Mouse (Mus musculus) lung, postnatal 14 days (tissue): Measurements from ENCODE around the gene Etfa.

Experiments used
- DNase-seq: peaks from one replicate; pipeline ENCODE4 v3.0.0; 2021

The Etfa gene

GRCm38 (mm10) chr9:55512027-55512543 is at the start of gene Etfa:
Gene Etfa, minus strand, starts transcription at chr9:55512243.
- peak; percentile 95 for DNase-seq

GRCm38 (mm10) chr9:55560960-55561359 is 48.9 kb upstream of the Etfa start:
- DNase-seq, result no peak

DNA sequence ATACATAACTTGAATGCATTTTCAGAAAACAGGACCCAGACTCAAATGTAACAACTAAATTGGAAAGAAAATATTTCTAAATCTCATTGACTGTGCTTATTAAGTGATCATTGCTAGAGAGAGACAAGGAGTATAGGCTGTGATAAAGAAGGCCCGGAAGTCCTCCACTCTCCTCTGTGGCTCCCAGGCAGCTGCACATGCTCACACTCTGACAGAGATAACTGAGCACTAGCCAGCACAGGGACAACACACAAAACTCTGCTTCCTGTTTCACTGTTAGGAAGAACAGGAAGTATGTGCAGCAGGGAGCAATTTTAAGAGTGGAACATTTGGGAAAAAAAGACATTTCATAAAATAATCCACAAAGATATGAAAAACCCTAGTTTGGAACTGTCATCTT is 42.9 kb upstream of the Etfa start:
- no peak for DNase-seq

- no peak for DNase-seq
Measured at GRCm38 (mm10) chr9:55549302-55549890, 37.4 kb upstream of the Etfa start.

GRCm38 (mm10) chr9:55548871-55549270 is 36.8 kb upstream of the Etfa start:
- no peak for DNase-seq

DNA sequence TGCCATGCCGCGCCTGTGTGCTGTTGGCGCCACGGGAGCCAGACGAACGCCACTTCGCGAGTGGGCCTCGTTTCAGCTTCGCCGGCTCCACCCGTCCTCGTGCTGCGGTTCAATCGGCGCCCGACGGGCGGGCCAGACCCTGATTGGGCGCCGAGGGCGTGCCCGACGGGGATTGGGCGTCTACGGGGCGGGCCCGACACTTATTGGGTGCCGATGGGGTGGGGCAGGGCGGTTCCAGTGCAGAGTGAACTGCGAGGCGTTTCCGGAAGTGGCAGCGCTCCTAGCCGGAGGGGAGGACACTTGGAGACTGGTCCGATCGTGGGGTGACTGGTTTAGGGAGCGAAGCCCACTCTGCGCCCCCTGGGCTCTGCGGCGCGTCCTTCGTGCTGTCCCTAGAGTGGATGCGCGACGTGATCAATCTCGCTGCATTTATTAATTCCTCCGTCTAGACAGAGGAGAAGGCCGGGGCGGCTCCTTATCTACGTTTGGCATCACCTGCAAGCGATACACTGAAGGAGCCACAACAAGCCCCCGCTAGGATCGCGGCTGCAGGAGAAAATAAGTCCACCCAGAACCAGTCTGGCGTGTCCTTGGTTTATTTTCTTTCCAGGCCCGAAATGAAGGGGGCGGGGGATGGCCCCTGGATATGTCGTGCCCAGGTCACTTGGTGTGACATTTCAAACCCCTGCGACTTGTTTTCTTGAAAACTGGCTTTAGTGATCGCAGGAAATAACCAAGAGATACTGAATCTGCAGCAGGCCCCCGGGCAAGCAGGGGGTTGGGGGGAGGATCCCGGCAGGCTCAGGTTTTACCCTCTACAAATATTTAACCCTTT is 34.4 kb upstream of the Etfa start:
- no peak for DNase-seq

DNA sequence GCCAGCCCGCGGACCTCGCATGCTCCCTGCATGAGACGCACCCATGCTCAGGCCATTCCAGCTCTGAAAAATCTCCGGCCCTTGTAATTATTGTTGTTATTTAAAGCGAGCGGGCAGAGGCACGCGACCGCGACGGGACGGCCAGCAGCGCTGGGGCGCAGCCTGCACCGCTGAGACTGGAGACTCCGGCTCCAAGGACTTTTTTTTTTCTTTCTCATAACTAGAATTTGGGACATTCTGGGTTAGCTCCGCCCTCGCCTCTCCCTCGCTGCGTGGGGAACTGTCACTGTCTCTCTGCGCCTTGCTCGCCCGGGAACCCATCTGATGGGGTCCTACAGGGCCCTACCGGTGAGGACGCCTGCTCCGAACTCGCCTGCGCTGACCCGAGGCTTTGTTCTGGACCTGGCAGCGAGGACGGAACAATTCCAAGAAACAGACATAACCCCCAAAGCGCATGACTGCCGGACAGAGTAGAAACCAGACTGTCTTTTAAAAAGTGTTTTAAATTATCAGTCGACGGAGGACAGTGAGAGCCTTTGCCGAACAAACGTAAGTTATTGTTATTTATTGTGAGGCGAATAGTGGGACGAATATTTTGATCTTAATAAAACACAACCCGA is 33.6 kb upstream of the Etfa start:
- DNase-seq, result no peak

GRCm38 (mm10) chr9:55544861-55545555 is 33.0 kb upstream of the Etfa start:
- DNase-seq, result peak; percentile 28

DNA sequence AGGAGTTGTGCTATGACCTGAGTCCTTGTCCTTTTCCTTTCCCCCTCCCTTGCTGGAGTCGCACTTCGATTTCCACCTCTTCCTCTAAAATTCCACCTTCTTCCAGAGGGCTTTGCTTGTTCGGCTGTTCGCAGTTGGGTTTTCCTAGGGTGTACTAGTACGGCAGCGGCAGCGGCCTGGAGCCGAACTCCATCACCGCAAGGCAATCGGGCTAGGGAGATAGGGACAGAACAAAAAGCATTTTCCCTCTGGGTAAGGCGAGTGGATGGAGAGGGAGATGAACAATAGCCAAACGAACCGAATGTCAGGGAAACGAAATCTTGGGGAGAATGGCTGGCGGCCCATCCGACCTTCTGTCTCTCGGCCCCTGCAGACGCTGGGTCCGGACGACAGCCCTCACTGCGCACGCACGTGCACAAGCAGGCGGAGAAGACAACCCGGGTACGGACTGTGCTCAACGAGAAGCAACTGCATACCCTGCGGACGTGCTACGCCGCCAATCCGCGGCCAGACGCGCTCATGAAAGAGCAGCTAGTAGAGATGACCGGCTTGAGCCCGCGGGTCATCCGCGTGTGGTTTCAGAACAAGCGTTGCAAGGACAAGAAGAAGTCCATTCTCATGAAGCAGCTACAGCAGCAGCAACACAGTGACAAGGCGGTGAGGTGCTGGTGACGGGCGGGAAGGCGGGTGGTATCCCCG is 31.8 kb upstream of the Etfa start:
- peak; percentile 35 for DNase-seq

GRCm38 (mm10) chr9:55543336-55543702 is 31.3 kb upstream of the Etfa start:
- DNase-seq, result no peak

GRCm38 (mm10) chr9:55542366-55543325 is 30.6 kb upstream of the Etfa start:
- no peak for DNase-seq

- no peak for DNase-seq
Measured at GRCm38 (mm10) chr9:55541681-55542365, 29.8 kb upstream of the Etfa start.

DNA sequence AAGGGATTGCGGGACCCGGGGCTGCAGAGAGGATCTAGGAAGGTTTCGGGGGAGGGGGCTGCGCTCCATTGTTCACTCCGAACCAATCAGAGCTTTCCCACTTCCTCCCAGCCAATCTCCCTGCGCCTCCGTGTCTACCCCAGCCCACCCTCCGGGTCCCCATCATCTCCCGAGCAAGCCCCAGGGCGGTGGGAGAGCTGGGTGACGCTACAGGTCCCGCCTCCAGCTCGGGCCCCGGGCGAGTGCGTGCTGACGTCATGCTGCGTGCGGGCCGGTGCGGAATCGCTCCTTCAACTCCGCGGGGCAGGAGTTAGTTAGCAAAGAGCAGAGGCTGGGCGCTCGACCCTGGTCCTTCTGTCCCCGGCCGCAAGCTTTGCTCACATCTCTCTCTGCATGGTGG is 28.8 kb upstream of the Etfa start:
- no peak for DNase-seq

- no peak for DNase-seq
Measured at GRCm38 (mm10) chr9:55540391-55540770, 28.3 kb upstream of the Etfa start.

GRCm38 (mm10) chr9:55539661-55540390 is 27.8 kb upstream of the Etfa start:
- no peak for DNase-seq

DNA sequence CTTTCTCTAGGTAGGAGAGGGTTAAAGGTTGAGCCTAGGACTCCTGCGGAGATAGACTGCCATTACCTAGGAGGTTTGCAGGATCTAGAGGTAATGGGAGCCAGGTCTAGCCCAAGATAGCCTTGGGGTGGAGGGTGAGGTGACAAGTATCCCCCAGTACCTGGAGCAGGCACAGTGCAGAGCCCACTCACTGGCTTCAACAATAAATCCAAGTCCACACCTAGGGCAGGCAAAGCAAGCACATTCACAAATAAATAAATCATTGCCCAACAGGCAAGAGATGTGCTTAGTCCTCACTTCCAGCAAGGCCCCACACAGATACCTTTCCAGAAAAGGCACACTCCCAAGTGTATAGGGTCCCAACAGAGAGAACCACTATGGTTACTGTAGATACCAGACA is 27.0 kb upstream of the Etfa start:
- DNase-seq, result no peak

- DNase-seq, result no peak
Measured at GRCm38 (mm10) chr9:55538377-55538776, 26.3 kb upstream of the Etfa start, which contains the start of gene Isl2. Gene Isl2, plus strand, starts transcription at chr9:55538672.

GRCm38 (mm10) chr9:55535907-55536306 is 23.9 kb upstream of the Etfa start:
- peak; percentile 77 for DNase-seq

- no peak for DNase-seq
Measured at GRCm38 (mm10) chr9:55525716-55526115, 13.7 kb upstream of the Etfa start.

- peak; percentile 59 for DNase-seq
Measured at GRCm38 (mm10) chr9:55511521-55511993, 486 bp downstream of the Etfa start.
